Mouse (Mus musculus) heart, adult 18-20 months (tissue): Measurements from ENCODE around the gene Smc5. TPM values are rescaled to one million over a fixed set of nuclear protein-coding genes. Genes with fewer than 3 reads are reported as not detected.

Experiments
- DNase-seq, 2 experiments: peaks; one replicate each; pipeline ENCODE4 v3.0.0; 2021 to 2022; ENCODE audit warnings: mixed read lengths in 1 of 2
- long read RNA-seq, 2 experiments: library from polyadenylated mRNA; stranded (forward); transcript quantifications; one replicate each; pipeline ENCODE4 v2.0.0; 2021
- total RNA-seq, 2 experiments: library from RNA; stranded (reverse); gene quantifications; 2 replicates each; pipeline ENCODE4 v1.2.3; 2021

Smc5 gene
- 10 to 100 TPM; 19.3 to 19.5 TPM for total RNA-seq
- long read RNA-seq, experiment 1, partial matches to known transcripts = 5 of 13 reads
- long read RNA-seq, experiment 1, other reads (novel, unspliced or antisense) = 5 of 13 reads
- long read RNA-seq, experiment 2, full-length matches to known transcripts = 1 of 7 reads
- long read RNA-seq, experiment 2, partial matches to known transcripts = 2 of 7 reads
- long read RNA-seq, experiment 2, other reads (novel, unspliced or antisense) = 4 of 7 reads

DNA sequence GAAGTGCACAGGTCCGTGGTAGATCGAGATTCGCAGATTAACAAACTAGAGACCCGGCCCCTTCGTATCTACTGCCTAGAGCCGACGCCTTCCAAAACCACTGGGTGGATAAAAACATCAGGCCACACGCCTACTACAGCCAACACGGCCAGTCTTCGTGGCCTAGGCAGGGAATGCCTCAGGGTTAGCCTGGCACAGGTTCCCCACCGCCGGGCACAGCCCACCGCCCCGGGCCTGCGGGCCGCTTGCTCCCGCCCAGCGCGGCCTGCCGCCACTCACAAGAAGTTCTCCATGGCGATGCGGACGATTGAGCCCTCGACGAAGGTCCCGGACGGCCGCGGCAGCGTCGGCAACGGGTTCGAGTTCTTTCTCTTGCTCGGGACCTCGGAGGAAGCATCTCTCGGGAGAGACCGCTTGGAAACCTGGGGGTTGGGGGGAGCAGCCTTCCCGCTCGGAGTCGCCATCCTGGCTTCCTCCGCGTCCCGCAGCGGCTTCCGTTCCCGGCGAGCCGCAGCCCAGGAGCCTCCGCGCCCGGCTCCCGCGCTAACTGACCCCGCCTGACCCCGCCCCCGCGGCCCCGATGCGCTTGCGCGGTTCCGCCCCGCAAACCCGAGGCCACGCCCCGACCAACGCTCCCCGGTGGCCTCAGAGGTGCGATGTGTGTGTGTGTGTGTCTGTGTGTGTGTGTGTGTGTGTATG lies at the start of gene Smc5:
Gene Smc5 (minus strand): TSS at position 543 of the 699 bp plus-strand sequence.
- DNase-seq = peak; percentile 92 to 96

DNA sequence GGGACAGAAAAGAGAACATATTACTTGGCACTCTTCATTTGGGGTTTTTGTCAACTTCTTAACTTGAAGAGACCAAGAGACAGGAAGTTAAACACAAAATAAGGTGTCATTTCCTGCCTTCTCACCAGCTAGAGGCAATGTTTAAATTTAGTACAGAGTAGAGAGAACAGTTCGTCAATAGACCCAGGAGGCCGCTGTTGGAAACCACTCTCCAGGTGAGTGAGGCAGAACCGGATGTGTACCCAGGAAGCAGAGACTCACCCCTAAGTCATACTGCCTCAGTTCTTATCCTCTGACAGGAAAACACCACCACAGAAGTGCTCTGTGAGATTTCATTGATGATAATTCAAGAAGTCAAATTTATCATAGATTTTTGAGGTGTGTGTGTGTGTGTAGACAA lies 49.4 kb upstream of the Smc5 start:
- peak in 1 of 2 experiments; percentile 27 for DNase-seq

DNA sequence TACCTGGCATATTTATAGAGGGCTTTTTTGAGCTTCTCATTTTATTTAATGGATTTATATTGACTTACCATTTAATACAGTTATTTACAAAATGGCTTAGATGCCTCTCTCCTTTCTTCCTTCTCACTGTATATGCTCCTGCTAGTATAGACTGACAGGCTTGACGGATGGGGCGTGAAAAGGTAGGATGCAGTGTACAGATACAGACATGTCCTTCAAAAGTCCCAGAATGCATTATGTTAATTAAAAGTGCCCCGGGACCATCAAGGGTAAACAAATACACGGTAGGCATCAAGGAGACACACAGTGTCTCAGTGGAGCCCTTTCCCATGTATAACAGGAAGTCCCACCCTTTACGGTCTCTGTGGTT lies 44.3 kb upstream of the Smc5 start:
- DNase-seq = no peak

- no peak for DNase-seq
Measured at GRCm38 (mm10) chr19:23317295-23317988, 43.7 kb upstream of the Smc5 start.

DNA sequence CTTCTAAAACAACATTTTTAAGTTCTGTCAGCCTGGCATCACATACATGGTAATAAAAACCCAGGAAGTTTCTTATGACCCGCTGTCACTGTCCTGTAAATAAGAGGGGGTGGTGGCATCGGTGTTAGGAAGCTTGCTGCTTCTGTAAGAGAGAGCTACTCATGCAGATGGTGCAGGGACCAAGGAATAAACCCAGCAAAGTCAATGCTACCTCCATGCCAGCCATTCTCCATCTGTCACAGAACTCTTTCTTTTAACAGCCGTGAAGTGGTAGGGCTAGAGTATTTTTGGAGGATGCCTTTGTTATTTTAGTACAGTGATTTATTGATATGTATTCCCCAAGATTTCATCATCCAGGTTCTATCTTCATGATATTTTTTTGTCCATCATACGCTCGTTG lies 43.2 kb upstream of the Smc5 start:
- no peak for DNase-seq

- DNase-seq = no peak
Measured at GRCm38 (mm10) chr19:23309979-23310378, 36.3 kb upstream of the Smc5 start.

GRCm38 (mm10) chr19:23306671-23307070 lies 33.0 kb upstream of the Smc5 start:
- DNase-seq = no peak

DNA sequence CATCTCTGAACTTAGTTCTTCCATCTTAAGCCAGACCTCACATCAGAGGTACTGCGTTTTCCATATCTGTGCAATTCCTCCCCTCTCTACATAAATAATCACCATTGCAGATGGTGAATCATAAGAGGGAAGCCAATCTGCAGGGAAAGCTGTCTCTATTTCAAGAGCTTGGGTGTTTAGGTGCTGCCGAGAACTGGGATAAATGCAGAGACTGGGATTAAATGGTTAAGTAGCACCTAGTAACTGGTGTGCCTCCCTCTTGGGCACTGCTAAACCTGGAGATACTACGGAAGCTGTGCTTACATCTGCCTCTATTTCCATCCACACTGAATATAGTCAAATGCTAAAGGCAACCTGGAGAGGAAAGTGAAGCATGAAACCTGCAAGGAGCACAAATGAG lies 26.3 kb upstream of the Smc5 start:
- DNase-seq = no peak

DNA sequence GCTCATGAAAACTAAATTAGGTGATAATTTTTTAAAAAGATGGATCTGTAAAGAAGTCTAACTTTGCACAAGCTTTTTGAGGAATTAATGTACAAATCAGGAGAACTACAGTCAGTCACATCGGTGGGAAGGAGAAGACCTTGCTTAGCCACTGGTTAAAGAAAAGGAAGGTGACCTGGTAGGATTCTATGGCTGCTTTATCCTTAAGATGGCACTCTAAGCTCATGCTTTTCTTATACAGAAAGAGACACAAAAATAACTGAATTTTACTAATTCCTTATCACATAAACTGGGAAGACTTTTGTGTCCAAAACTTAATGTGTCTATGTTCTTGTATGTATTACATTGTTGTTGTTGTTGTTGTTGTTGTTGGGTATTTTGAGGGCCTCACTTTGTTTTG lies 25.2 kb upstream of the Smc5 start:
- DNase-seq = no peak

- DNase-seq = no peak
Measured at GRCm38 (mm10) chr19:23297191-23297590, 23.5 kb upstream of the Smc5 start.

- DNase-seq = no peak
Measured at GRCm38 (mm10) chr19:23289251-23289650, 15.6 kb upstream of the Smc5 start.

DNA sequence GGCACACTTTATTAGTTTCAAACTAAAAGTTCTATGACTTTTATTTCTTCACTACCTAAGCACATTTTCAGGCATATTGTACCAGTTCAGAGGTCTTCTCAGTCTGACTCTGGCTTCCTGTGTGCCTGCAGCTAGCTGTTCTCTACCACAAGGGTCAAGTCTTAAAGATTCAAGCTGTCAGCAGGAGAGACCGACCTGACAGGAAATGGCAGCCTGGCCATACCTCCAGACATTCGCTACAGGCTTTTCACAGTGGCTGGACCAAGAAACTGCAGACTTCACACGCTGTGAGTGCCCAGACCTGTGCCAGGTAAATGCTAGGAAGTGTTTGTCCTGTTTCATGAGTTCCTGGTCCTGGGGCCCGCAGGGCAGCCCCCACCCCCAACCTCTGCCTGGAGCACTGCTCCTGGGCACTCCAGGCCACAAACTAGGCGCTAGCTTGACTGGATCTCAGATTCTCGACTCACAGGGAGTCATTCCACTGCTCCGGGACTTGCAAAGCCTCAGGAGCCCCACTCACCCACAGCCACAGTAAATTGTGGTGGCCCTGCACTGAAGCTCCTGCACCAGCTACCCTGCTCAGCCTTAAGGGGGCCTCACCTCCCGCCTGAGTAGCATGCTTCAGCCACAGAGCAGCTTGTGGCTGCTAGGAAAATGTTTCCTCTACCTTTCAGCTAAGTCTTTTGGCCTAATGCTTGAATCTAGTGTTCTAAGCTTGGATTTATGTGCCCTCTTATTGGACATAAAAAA lies 8.4 kb upstream of the Smc5 start:
- no peak for DNase-seq

DNA sequence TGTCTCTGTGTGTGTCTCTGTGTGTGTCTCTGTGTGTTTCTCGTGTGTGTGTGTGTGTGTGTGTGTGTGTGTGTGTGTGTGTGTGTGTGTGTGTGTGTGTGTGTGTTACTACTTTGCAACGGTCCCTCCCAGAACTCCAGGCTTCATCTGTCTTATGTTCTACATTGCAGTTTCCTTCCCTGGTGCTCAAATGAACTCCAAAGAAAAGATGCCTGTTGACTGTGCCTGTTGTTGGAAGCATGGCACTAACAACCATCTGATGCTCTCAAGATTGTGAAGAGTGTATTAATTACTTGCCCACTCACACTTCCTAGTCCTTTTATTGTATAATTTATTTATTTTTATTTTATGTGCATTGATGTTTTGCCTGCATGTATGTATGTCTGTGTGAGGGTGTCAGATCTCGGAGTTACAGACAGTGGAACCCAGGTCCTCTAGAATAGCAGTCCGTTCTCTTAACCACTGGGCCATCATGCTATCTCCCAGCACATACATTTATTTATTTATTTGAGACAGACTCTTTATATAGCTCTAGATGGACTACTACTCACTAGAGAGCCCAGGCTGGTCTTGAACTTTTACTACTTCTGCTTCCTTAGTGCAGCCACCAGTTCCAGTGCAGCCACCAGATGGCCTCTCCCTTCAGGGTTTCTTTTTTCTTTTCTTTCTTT lies 492 bp upstream of the Smc5 start:
- no peak for DNase-seq

GRCm38 (mm10) chr19:23256771-23257170 lies 16.9 kb downstream of the Smc5 start:
- no peak for DNase-seq

GRCm38 (mm10) chr19:23246473-23246872 lies 27.2 kb downstream of the Smc5 start:
- DNase-seq = no peak

GRCm38 (mm10) chr19:23225065-23225464 lies 48.6 kb downstream of the Smc5 start:
- DNase-seq = peak; percentile 33 to 66

GRCm38 (mm10) chr19:23214326-23214725 lies 59.4 kb downstream of the Smc5 start:
- no peak for DNase-seq

DNA sequence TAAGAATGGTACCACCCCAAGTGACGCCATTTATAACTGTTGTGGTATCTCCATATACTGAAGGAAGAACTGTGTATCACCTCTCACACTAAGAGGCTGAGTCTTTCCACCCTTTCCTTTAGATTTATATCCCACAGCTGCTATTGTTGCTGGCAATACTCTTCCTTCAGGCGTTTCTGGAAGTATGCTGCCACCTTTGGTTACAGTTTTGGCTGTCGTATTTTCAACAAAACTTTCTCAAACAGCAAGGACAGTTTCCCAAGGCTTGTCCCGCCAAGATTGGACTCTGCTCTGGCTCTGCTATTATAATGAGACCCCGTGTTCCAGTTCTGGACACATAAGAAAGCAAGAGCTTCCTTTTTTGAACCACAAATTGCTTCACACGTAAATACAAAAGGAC lies 62.4 kb downstream of the Smc5 start:
- DNase-seq = peak; percentile 9 to 13

DNA sequence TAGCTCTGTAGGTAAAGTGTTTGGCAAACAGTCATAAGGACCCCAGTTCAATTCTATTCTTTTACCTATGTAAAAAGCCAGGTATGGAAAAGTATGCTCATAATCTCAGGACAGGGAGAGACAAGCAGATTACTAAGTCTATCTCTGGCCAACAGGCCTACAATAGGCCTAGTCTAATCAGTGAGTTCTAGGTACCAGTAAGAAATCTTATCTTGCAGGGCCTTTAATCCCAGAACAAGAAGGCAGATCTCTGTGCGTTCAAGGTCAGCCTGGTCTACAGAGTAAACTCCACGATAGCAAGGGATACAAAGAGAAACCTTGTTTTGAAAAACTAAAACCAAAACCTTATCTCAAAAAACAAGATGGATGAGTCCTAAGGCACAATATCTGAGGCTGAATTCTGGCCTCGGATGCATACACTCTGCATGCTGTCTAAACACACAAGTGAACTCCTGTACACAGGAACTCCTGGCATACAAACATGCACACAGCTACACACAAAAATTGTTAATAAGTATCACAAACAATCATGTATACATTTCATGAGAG lies 70.1 kb downstream of the Smc5 start:
- DNase-seq = no peak

- no peak for DNase-seq
Measured at GRCm38 (mm10) chr19:23202106-23202505, 71.6 kb downstream of the Smc5 start.

DNA sequence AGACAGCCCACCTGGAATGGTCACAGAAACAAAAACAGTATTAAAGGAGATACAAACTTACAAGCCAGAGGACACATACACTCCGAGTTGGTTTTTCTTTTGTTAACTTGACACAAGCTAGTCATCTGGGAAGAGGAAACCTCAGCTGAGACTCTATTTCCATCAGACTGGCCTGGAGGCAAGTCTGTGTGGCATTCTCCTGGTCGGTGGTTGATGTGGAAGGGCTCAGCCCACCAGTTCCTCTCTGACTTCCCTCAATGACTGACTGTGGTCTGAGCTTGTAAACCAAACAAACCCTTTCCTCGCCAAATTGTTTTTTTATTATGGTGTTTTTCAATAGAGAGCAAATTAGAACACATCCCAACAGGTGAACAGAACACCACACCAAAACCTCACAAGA lies 80.6 kb downstream of the Smc5 start:
- DNase-seq = no peak

DNA sequence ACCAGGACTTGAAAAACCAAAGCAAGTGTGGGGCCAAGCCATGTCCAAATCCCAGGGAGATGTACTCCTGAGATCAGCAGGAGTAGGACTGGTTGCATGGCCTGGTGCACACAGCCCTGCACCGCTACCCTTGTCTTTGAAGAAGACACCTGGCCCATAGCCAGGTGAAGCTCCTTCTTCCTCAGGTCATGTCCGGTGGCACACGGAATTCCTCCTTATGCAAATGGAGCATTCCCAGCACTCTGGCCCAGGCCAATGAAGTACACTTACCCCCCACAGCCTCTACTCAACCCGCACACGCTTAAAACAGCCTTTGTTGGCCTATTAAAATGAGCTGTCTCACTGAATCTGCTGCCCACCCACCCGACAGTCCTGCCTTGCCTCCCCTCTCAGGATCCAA lies 82.2 kb downstream of the Smc5 start:
- no peak for DNase-seq
